Mouse (Mus musculus): ENCODE data around the gene Gm9857.

DNA sequence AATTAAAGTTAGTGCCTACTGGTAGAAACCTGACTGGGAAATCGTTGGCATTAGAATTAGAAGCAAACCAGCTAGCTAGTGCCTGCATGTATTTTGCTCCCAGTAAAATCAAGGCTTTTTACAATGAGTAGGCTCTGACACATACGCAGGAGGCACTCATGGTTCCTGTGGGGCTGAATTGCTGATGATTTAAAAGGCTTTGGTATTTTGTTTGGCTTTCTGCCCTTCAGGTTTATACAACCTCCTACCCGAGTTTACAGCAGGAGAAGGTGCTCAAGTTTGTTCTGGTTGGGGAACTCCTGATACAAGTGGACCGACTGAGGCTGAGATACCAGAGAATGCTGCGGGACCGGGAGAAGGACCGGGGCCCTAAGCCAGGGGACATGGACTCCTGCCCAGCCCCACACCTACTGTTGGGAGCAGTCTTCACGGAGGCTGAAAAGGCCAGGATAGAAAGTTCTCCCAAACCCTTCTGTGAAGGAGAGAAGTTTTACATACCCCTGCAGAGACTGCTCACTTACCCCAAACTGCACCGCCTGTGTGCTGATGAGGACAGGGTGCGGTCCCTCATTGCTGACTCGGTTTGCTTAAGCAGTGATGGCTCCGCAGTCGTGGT, 19.5 kb upstream of the Gm9857 start:
- TF ChIP-seq CTCF (conservative IDR thresholded peaks at IDR 0.05; ENCODE audit: low read length) (no peak), POU5F1 (IDR thresholded peaks at IDR 0.05; ENCODE audit: borderline replicate concordance, low read length) (no peak)
